Mouse (Mus musculus) neural tube, embryonic 13.5 days (tissue): ENCODE data around the gene Olfr543. TPM values are rescaled to one million over a fixed set of nuclear protein-coding genes. Genes with fewer than 3 reads are reported as not detected.
"Not testable (repeated sequence)": the region's sequence is repeated elsewhere in the genome, so short reads cannot be mapped to it uniquely, and the experiment has no call there.

ENCODE experiments used
- ATAC-seq: fragments of 200-750 bp; cut with Nextera tagmentation; 2 replicates; pipeline ENCODE4 v1.8.0; 2017; ENCODE audit warnings: low read depth, mild to moderate bottlenecking, moderate TSS enrichment, moderate library complexity
- H3K27ac ChIP-seq: fragments of 300-500 bp; sonication (generic); replicated peaks from 2 replicates; pipeline ENCODE4 v1.5.1; 2015; ENCODE audit warnings: moderate library complexity, mild to moderate bottlenecking, inconsistent platforms
- H3K27me3 ChIP-seq: fragments of 300-500 bp; sonication (generic); 2 replicates; pipeline ENCODE4 v1.6.1; 2015; ENCODE audit warnings: mild to moderate bottlenecking, inconsistent platforms
- H3K36me3 ChIP-seq: fragments of 300-500 bp; sonication (generic); 2 replicates; pipeline ENCODE4 v1.6.1; 2015; ENCODE audit warnings: mild to moderate bottlenecking, inconsistent platforms
- H3K4me1 ChIP-seq: fragments of 300-500 bp; sonication (generic); replicated peaks from 2 replicates; pipeline ENCODE4 v1.6.1; 2015; ENCODE audit warnings: inconsistent platforms
- H3K4me2 ChIP-seq: fragments of 300-500 bp; sonication (generic); 2 replicates; pipeline ENCODE4 v1.6.1; 2015; ENCODE audit warnings: inconsistent platforms, mild to moderate bottlenecking, moderate library complexity
- H3K4me3 ChIP-seq: fragments of 300-500 bp; sonication (generic); 2 replicates; pipeline ENCODE4 v1.5.1; 2015; ENCODE audit warnings: mild to moderate bottlenecking, inconsistent platforms
- H3K9ac ChIP-seq: fragments of 300-500 bp; sonication (generic); 2 replicates; pipeline ENCODE4 v1.6.1; 2015; ENCODE audit warnings: moderate library complexity, mild to moderate bottlenecking, inconsistent platforms
- H3K9me3 ChIP-seq: fragments of 300-500 bp; sonication (generic); 2 replicates; pipeline ENCODE4 v1.6.1; 2016; ENCODE audit warnings: inconsistent platforms
- WGBS: fragments of 180-500 bp; shearing (Covaris S2); methylation state at CpG from one replicate; pipeline ENCODE4 v1.1.7; 2015; 5-methylcytosine and 5-hydroxymethylcytosine counted together
- polyA plus RNA-seq: library from polyadenylated mRNA; unstranded; fragments of >200 nt; fragmentation: Nextera tagmentation; extraction: Ambion mirVana; gene quantifications from 2 replicates; pipeline ENCODE4 v1.2.1, GENCODE M21; 2015

The Olfr543 gene
- polyA plus RNA-seq, 1 experiment from 2014 or later: 0.50 TPM

DNA sequence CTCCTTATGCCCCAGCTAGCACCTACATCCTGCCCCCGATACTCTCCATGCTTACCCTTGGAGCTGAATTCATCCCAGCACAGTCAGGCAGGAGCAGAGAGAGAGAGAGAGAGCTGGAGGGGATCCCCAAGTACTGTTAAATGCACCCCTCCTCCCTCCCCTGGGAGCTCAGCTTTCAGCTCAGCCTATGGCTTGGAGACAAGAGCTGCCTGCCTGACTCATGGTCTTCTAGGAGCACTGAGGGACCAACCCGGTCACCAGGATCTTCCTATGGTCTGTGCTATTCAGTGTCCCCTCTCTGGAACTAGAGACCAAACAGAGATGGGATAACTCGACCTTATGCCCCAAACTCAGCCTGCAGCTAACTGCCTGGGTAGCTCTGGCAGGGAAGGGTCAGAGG is 18.0 kb upstream of the Olfr543 start, which contains the start of gene Olfr545:
TSS of gene Olfr545 (minus strand) at position 101 of the 400 bp plus-strand sequence.
- no peak within 1 kb of the TSS for H3K4me3 ChIP-seq
- no peaks in the 10 kb centered on the region for H3K4me1 ChIP-seq
- H3K4me2 ChIP-seq: no peak within 1 kb of the TSS
- H3K9me3 ChIP-seq: no peaks in the 10 kb centered on the region
- no peak within 1 kb of the TSS for H3K27ac ChIP-seq
- no peaks in the 10 kb centered on the region for H3K36me3 ChIP-seq
- ATAC-seq: no peak
- H3K9ac ChIP-seq: no peak within 1 kb of the TSS
- WGBS: 71% methylated on average over 3 of the region's 3 CpGs
- no peaks in the 10 kb centered on the region for H3K27me3 ChIP-seq

DNA sequence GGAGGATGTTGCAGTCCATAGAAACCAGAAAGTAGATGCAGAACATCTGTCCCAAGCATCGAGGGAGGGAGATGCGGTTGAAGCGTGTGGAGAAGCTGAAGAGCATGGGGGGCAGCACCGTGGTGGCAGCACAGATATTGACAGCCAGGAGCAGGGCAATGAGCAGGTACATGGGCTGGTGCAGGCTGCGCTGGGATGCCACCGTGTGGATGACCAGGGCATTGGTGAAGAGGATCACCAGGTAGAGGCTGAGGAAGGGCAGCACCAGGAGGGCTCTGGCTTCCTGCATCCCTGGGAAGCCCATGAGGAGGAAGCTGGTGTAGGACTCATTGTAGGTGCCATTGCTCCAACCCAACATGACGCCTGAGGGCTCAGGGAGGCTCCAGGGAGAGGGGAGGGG is 12.9 kb upstream of the Olfr543 start:
- H3K9me3 ChIP-seq, H3K36me3 ChIP-seq, H3K9ac ChIP-seq, H3K4me3 ChIP-seq, ATAC-seq, H3K27me3 ChIP-seq, H3K27ac ChIP-seq, H3K4me2 ChIP-seq, H3K4me1 ChIP-seq: not testable (repeated sequence)
- WGBS: 60% methylated on average over 7 of the region's 7 CpGs

- Histone ChIP-seq H3K4me3 (no peak within 1 kb of the TSS), H3K27ac (no peak within 1 kb of the TSS), H3K27me3 (no peaks in the 10 kb centered on the region), H3K9ac (no peak within 1 kb of the TSS), H3K36me3 (no peaks in the 10 kb centered on the region), H3K4me1 (no peaks in the 10 kb centered on the region), H3K9me3 (no peaks in the 10 kb centered on the region), H3K4me2 (no peak within 1 kb of the TSS)
- ATAC-seq: no peak
- WGBS: 71% methylated on average over 1 of the region's 1 CpGs
Observed at GRCm38 (mm10) chr7:102488161-102488560, 6.7 kb upstream of the Olfr543 start, which contains the start of gene Olfr544. Olfr544 (minus strand) TSS chr7:102488313.

DNA sequence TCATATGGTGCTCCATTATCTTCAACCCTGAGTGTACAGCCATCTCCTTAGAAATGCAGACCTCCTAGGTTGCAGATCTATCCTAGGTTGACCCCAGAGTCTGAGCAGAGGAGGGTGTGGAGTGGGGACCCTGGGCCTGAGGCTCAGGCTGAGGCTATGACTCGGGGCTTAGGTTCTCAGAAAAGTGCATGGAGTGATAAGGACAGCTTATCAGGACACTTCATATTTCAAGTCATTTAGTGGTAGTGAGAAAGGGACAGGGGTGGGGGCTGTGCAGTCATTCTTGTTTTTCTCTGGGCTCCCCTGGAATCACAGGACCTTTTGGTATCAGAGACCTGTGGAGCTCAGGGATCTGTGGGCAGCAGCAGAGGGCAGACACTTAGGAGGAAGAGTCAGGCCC is 4.6 kb upstream of the Olfr543 start:
- no peaks in the 10 kb centered on the region for H3K36me3 ChIP-seq
- H3K9ac ChIP-seq: no peak overlapping the region
- no peaks in the 10 kb centered on the region for H3K4me1 ChIP-seq
- WGBS: 93% methylated on average over 1 of the region's 1 CpGs
- H3K27me3 ChIP-seq: no peaks in the 10 kb centered on the region
- H3K9me3 ChIP-seq: no peaks in the 10 kb centered on the region
- H3K4me2 ChIP-seq: no peak overlapping the region
- no peak for ATAC-seq
- no peak overlapping the region for H3K27ac ChIP-seq
- no peak overlapping the region for H3K4me3 ChIP-seq

- WGBS: 75% methylated on average over 6 of the region's 8 CpGs
- H3K4me2 ChIP-seq, ATAC-seq, H3K27me3 ChIP-seq, H3K4me3 ChIP-seq, H3K9ac ChIP-seq, H3K27ac ChIP-seq, H3K4me1 ChIP-seq, H3K9me3 ChIP-seq, H3K36me3 ChIP-seq: not testable (repeated sequence)
Observed at GRCm38 (mm10) chr7:102484766-102485165, 3.3 kb upstream of the Olfr543 start.

GRCm38 (mm10) chr7:102483665-102484064 is 2.2 kb upstream of the Olfr543 start:
- Histone ChIP-seq H3K9ac (no peak overlapping the region), H3K4me1 (no peaks in the 10 kb centered on the region), H3K36me3 (no peaks in the 10 kb centered on the region), H3K27me3 (no peaks in the 10 kb centered on the region), H3K4me3 (no peak overlapping the region), H3K4me2 (no peak overlapping the region), H3K9me3 (no peaks in the 10 kb centered on the region), H3K27ac (no peak overlapping the region)
- ATAC-seq: no peak
- WGBS: 95% methylated on average over 2 of the region's 2 CpGs

GRCm38 (mm10) chr7:102480821-102481220 is 658 bp downstream of the Olfr543 start:
- no peaks in the 10 kb centered on the region for H3K36me3 ChIP-seq
- no peaks in the 10 kb centered on the region for H3K27me3 ChIP-seq
- no peak overlapping the region for H3K4me3 ChIP-seq
- no peak for ATAC-seq
- no peak overlapping the region for H3K27ac ChIP-seq
- H3K4me2 ChIP-seq: no peak overlapping the region
- H3K4me1 ChIP-seq: no peaks in the 10 kb centered on the region
- no peaks in the 10 kb centered on the region for H3K9me3 ChIP-seq
- H3K9ac ChIP-seq: no peak overlapping the region
- 92% methylated on average over 4 of the region's 4 CpGs for WGBS

GRCm38 (mm10) chr7:102479368-102480078 is 2.0 kb downstream of the Olfr543 start:
- H3K9ac ChIP-seq: no peak overlapping the region
- H3K27ac ChIP-seq: no peak overlapping the region
- no peaks in the 10 kb centered on the region for H3K27me3 ChIP-seq
- H3K36me3 ChIP-seq: peaks cover 4% of the 10 kb centered on the region; the same call in 1 of the 2 replicates
- H3K4me3 ChIP-seq: no peak overlapping the region
- no peak overlapping the region for H3K4me2 ChIP-seq
- no peaks in the 10 kb centered on the region for H3K4me1 ChIP-seq
- H3K9me3 ChIP-seq: no peaks in the 10 kb centered on the region
- ATAC-seq: no peak
- WGBS: 69% methylated on average over 5 of the region's 5 CpGs

DNA sequence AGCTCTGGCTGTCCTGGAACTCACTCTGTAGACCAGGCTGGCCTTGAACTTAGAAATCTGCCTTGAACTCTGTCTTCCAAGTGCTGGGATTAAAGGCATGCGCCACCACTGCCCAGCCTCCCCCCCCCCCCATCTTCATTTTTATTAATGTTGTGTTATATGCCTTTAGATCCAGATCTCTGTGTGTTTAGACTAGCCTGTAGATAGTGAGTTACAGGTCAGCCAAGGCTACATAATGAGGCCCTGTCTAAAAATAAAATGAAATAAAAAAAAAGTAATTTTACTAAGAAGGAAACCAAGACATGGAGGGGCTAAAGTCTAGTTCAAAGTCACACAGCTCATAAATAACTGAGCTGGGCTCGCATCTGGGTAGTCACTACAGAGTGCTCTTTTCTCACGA is 2.6 kb downstream of the Olfr543 start:
- no peak for ATAC-seq
- WGBS: 74% methylated on average over 3 of the region's 3 CpGs

GRCm38 (mm10) chr7:102478425-102478824 is 3.1 kb downstream of the Olfr543 start:
- no peak overlapping the region for H3K4me3 ChIP-seq
- no peak overlapping the region for H3K9ac ChIP-seq
- peaks cover 4% of the 10 kb centered on the region; the same call in 1 of the 2 replicates for H3K36me3 ChIP-seq
- no peaks in the 10 kb centered on the region for H3K9me3 ChIP-seq
- H3K4me1 ChIP-seq: no peaks in the 10 kb centered on the region
- H3K27ac ChIP-seq: no peak overlapping the region
- 88% methylated on average over 4 of the region's 4 CpGs for WGBS
- ATAC-seq: no peak
- no peaks in the 10 kb centered on the region for H3K27me3 ChIP-seq
- H3K4me2 ChIP-seq: no peak overlapping the region

More for the DNA sequence above, 2.6 kb downstream of the Olfr543 start:
- Histone ChIP-seq H3K27me3 (no peaks in the 10 kb centered on the region), H3K4me3 (no peak overlapping the region), H3K27ac (no peak overlapping the region), H3K36me3 (peaks cover 4% of the 10 kb centered on the region; the same call in 1 of the 2 replicates), H3K4me1 (no peaks in the 10 kb centered on the region), H3K4me2 (no peak overlapping the region), H3K9me3 (no peaks in the 10 kb centered on the region), H3K9ac (no peak overlapping the region)

GRCm38 (mm10) chr7:102477377-102477776 is 4.1 kb downstream of the Olfr543 start:
- no peaks in the 10 kb centered on the region for H3K4me1 ChIP-seq
- no peaks in the 10 kb centered on the region for H3K27me3 ChIP-seq
- no peak overlapping the region for H3K9ac ChIP-seq
- WGBS: 77% methylated on average over 11 of the region's 11 CpGs
- no peak overlapping the region for H3K27ac ChIP-seq
- no peak overlapping the region for H3K4me3 ChIP-seq
- H3K9me3 ChIP-seq: no peaks in the 10 kb centered on the region
- H3K4me2 ChIP-seq: no peak overlapping the region
- ATAC-seq: no peak
- peaks cover 4% of the 10 kb centered on the region; the same call in 1 of the 2 replicates for H3K36me3 ChIP-seq

GRCm38 (mm10) chr7:102476601-102477000 is 4.9 kb downstream of the Olfr543 start:
- H3K9ac ChIP-seq: no peak overlapping the region
- H3K4me2 ChIP-seq: no peak overlapping the region
- H3K4me1 ChIP-seq: no peaks in the 10 kb centered on the region
- WGBS: 96% methylated on average over 5 of the region's 5 CpGs
- peaks cover 4% of the 10 kb centered on the region; the same call in 1 of the 2 replicates for H3K36me3 ChIP-seq
- H3K9me3 ChIP-seq: no peaks in the 10 kb centered on the region
- no peak overlapping the region for H3K4me3 ChIP-seq
- no peak for ATAC-seq
- H3K27ac ChIP-seq: no peak overlapping the region
- no peaks in the 10 kb centered on the region for H3K27me3 ChIP-seq

DNA sequence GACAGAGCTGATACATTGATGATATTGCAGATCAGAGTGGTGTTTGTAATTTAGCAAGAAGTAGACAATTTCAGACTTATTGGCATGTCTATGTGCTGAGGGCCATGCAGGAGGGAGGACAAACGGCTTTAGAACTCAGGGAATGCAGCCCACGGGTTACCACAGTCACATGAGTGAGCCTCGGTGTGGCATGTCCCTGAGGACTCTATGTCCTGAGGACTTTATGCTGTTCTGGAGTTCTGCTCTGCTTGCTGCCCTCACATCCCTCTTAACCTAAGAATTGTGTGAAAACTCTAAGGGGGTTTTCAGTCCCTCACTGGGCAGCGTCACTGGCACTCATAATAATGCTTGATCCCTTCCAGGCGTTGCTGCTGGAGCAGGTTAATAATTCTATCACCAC is 8.8 kb downstream of the Olfr543 start:
- 74% methylated on average over 5 of the region's 5 CpGs for WGBS
- Histone ChIP-seq H3K36me3 (peaks cover 22% of the 10 kb centered on the region), H3K4me3 (no peak overlapping the region), H3K9me3 (no peaks in the 10 kb centered on the region), H3K27ac (no peak overlapping the region), H3K4me1 (no peaks in the 10 kb centered on the region), H3K4me2 (no peak overlapping the region), H3K27me3 (no peaks in the 10 kb centered on the region), H3K9ac (no peak overlapping the region)
- ATAC-seq: no peak
